Mouse (Mus musculus) CH12.LX (cell line): ENCODE measurements at regions not wholly inside any gene's neighbourhood (a gene's known extent, or its start where the extent isn't known, plus 50 kb on each side); places are given as distances from the start of the nearest gene placed in this dataset.

ENCODE experiments used
- DNase-seq: peaks from one replicate; pipeline ENCODE4 v3.0.0-alpha.2; 2013; ENCODE audit errors: extremely low read depth
- H3K27ac ChIP-seq: 2 replicates; pipeline ENCODE4 v1.5.1; 2012; ENCODE audit warnings: low read depth, mild to moderate bottlenecking, control low read depth, moderate library complexity; ENCODE audit not compliant: insufficient read depth
- H3K27me3 ChIP-seq: replicated peaks from 2 replicates; pipeline ENCODE3; 2012; ENCODE audit warnings: inconsistent platforms
- H3K36me3 ChIP-seq, 2 experiments: replicated peaks in 1 of 2; 2 replicates each; pipeline versions ENCODE3 to v1.6.1; 2012; ENCODE audit warnings: inconsistent platforms in 1 of 2, low read length in 1 of 2, mild to moderate bottlenecking in 1 of 2, mixed read lengths in 1 of 2, moderate library complexity in 1 of 2; ENCODE audit not compliant: control insufficient read depth in 1 of 2, insufficient read depth in 1 of 2
- H3K4me1 ChIP-seq, 2 experiments: 2 replicates each; pipeline ENCODE4 v1.6.1; 2012; ENCODE audit warnings: inconsistent platforms in 1 of 2, moderate library complexity in 1 of 2; ENCODE audit not compliant: insufficient read depth in 2 of 2, control insufficient read depth in 1 of 2
- H3K4me2 ChIP-seq: 2 replicates; pipeline ENCODE4 v1.6.1; 2012; ENCODE audit warnings: low read depth, mild to moderate bottlenecking, control low read depth; ENCODE audit not compliant: poor library complexity, insufficient read depth, severe bottlenecking
- H3K4me3 ChIP-seq, 3 experiments: fragments of 150-350 bp in 1 of 3; sonication (generic) in 1 of 3; replicated peaks in 1 of 3; 2 replicates each; pipeline versions ENCODE3 to v1.5.1; 2011 to 2012; ENCODE audit warnings: low read depth in 2 of 3, low read length in 2 of 3, mild to moderate bottlenecking in 2 of 3, moderate library complexity in 2 of 3, control low read depth in 1 of 3, improper control_type of control experiment in 1 of 3, inconsistent platforms in 1 of 3, mixed read lengths in 1 of 3; ENCODE audit not compliant: poor library complexity in 1 of 3
- H3K79me2 ChIP-seq: replicated peaks from 2 replicates; pipeline ENCODE4 v1.6.1; 2012; ENCODE audit warnings: mild to moderate bottlenecking, moderate library complexity; ENCODE audit not compliant: control insufficient read depth, poor library complexity, insufficient read depth, severe bottlenecking; ENCODE audit errors: extremely low read depth
- H3K9ac ChIP-seq: 2 replicates; pipeline ENCODE4 v1.6.1; 2012; ENCODE audit warnings: low read depth, mild to moderate bottlenecking, control low read depth, moderate library complexity; ENCODE audit not compliant: insufficient read depth
- H3K9me3 ChIP-seq: replicated peaks from 2 replicates; pipeline ENCODE3; 2012; ENCODE audit warnings: low read length, inconsistent platforms, mixed read lengths
- BHLHE40 ChIP-seq: IDR thresholded peaks from 2 replicates; pipeline ENCODE4 v1.6.1; 2011; ENCODE audit warnings: mild to moderate bottlenecking, low read depth, low read length, improper control_type of control experiment
- E2F4 ChIP-seq: IDR thresholded peaks from 2 replicates; pipeline ENCODE4 v1.6.1; 2011; ENCODE audit warnings: low read depth, low read length, improper control_type of control experiment; ENCODE audit not compliant: insufficient replicate concordance
- ELF1 ChIP-seq: IDR thresholded peaks from 2 replicates; pipeline ENCODE4 v1.6.1; 2014; ENCODE audit warnings: low read depth, mild to moderate bottlenecking, inconsistent platforms, low read length, improper control_type of control experiment
- EP300 ChIP-seq: IDR thresholded peaks from 2 replicates; pipeline ENCODE4 v1.6.1; 2011; ENCODE audit warnings: low read length, improper control_type of control experiment
- GABPA ChIP-seq: IDR thresholded peaks from 2 replicates; pipeline ENCODE4 v1.6.1; 2012; ENCODE audit warnings: low read depth, low read length, improper control_type of control experiment, inconsistent platforms; ENCODE audit not compliant: insufficient replicate concordance
- HCFC1 ChIP-seq: IDR thresholded peaks from 2 replicates; pipeline ENCODE4 v1.6.1; 2012; ENCODE audit warnings: low read depth, mild to moderate bottlenecking, inconsistent platforms, low read length, improper control_type of control experiment
- IRF4 ChIP-seq: IDR thresholded peaks from 2 replicates; pipeline ENCODE4 v1.6.1; 2014; ENCODE audit warnings: low read depth, mild to moderate bottlenecking, inconsistent platforms, low read length, improper control_type of control experiment
- JUN ChIP-seq: IDR thresholded peaks from 2 replicates; pipeline ENCODE4 v1.6.1; 2011; ENCODE audit warnings: low read depth, mild to moderate bottlenecking, low read length, improper control_type of control experiment, moderate library complexity; ENCODE audit not compliant: insufficient read depth
- MAZ ChIP-seq: IDR thresholded peaks from 2 replicates; pipeline ENCODE4 v1.6.1; 2012; ENCODE audit warnings: low read depth, mild to moderate bottlenecking, inconsistent platforms, low read length, improper control_type of control experiment, moderate library complexity
- MXI1 ChIP-seq: IDR thresholded peaks from 2 replicates; pipeline ENCODE4 v1.6.1; 2011; ENCODE audit warnings: mild to moderate bottlenecking, low read depth, low read length, improper control_type of control experiment
- NELFE ChIP-seq: IDR thresholded peaks from 2 replicates; pipeline ENCODE4 v1.6.1; 2011; ENCODE audit warnings: low read depth, low read length, improper control_type of control experiment
- POLR2A ChIP-seq: IDR thresholded peaks from 2 replicates; pipeline ENCODE4 v1.6.1; 2011; ENCODE audit warnings: low read depth, mild to moderate bottlenecking, improper control_type of control experiment, low read length
- POLR2AphosphoS2 ChIP-seq: IDR thresholded peaks from 2 replicates; pipeline ENCODE4 v1.6.1; 2011; ENCODE audit warnings: low read depth, low read length, improper control_type of control experiment
- RAD21 ChIP-seq: IDR thresholded peaks from 2 replicates; pipeline ENCODE4 v1.6.1; 2011; ENCODE audit warnings: low read depth, mild to moderate bottlenecking, low read length, improper control_type of control experiment, moderate library complexity
- RCOR1 ChIP-seq: conservative IDR thresholded peaks from 2 replicates; pipeline ENCODE4 v1.6.1; 2012; ENCODE audit warnings: low read depth, mild to moderate bottlenecking, inconsistent platforms, low read length, improper control_type of control experiment
- SIN3A ChIP-seq: IDR thresholded peaks from 2 replicates; pipeline ENCODE4 v1.6.1; 2012; ENCODE audit warnings: low read length, improper control_type of control experiment, inconsistent platforms
- SMC3 ChIP-seq: IDR thresholded peaks from 2 replicates; pipeline ENCODE4 v1.6.1; 2011; ENCODE audit warnings: low read depth, low read length, improper control_type of control experiment
- TBP ChIP-seq: conservative IDR thresholded peaks from 2 replicates; pipeline ENCODE4 v1.6.1; 2011; ENCODE audit warnings: low read depth, low read length, improper control_type of control experiment
- USF2 ChIP-seq: conservative IDR thresholded peaks from 2 replicates; pipeline ENCODE4 v1.6.1; 2011; ENCODE audit warnings: low read depth, low read length, improper control_type of control experiment
- ZKSCAN1 ChIP-seq: IDR thresholded peaks from 2 replicates; pipeline ENCODE4 v1.6.1; 2012; ENCODE audit warnings: low read depth, inconsistent platforms, low read length, improper control_type of control experiment, borderline replicate concordance
- dilution Hi-C: fragments of 300-500 bp; cut with MboI; formaldehyde crosslinking; loops from 2 replicates; pipeline ENCODE4 v1.14.3; 2020; ENCODE audit warnings: low sequenced_read_pairs; ENCODE audit not compliant: extremely low pct_unique_long_range_greater_than_20kb, extremely low pct_ligation_motif_present
- in situ Hi-C: fragments of 300-500 bp; cut with MboI; formaldehyde crosslinking; loops from 3 replicates; pipeline ENCODE4 v1.14.3; 2019; ENCODE audit warnings: low sequenced_read_pairs, low pct_ligation_motif_present, low pct_unique_long_range_greater_than_20kb, mixed read lengths

- Histone ChIP-seq H3K27ac (no peak overlapping the region), H3K4me1 (no peaks in the 10 kb centered on the region), H3K9me3 (peaks cover 22% of the 10 kb centered on the region), H3K9ac (no peak overlapping the region), H3K27me3 (no peaks in the 10 kb centered on the region), H3K79me2 (no peaks in the 10 kb centered on the region), H3K36me3 (no peaks in the 10 kb centered on the region), H3K4me3 (no peak overlapping the region), H3K4me2 (no peak overlapping the region)
- dilution Hi-C loops = no loop called here
- no peak for DNase-seq
- in situ Hi-C loops = no loop called here
- TF ChIP-seq ZKSCAN1 (no peak), BHLHE40 (no peak)
Observed at GRCm38 (mm10) chr4:67547957-67548356, 720.6 kb downstream of the Tlr4 start.

- no peak overlapping the region for H3K9ac ChIP-seq
- no peak overlapping the region for H3K27ac ChIP-seq
- peaks cover 22% of the 10 kb centered on the region for H3K9me3 ChIP-seq
- H3K79me2 ChIP-seq = no peaks in the 10 kb centered on the region
- no peaks in the 10 kb centered on the region for H3K27me3 ChIP-seq
- DNase-seq = no peak
- in situ Hi-C loops (no loop called here), dilution Hi-C loops (no loop called here)
- TF ChIP-seq RCOR1 (no peak), NELFE (no peak), POLR2A (no peak), E2F4 (no peak), MXI1 (no peak), MAZ (no peak)
- no peaks in the 10 kb centered on the region for H3K36me3 ChIP-seq
- no peak overlapping the region for H3K4me3 ChIP-seq
- H3K4me2 ChIP-seq = no peak overlapping the region
- H3K4me1 ChIP-seq = no peaks in the 10 kb centered on the region
Observed at GRCm38 (mm10) chr4:67553511-67553910, 726.1 kb downstream of the Tlr4 start.

GRCm38 (mm10) chr4:67574816-67575215, 747.4 kb downstream of the Tlr4 start:
- Histone ChIP-seq H3K27ac (no peak overlapping the region), H3K27me3 (no peaks in the 10 kb centered on the region), H3K4me3 (no peak overlapping the region), H3K4me2 (no peak overlapping the region), H3K4me1 (no peaks in the 10 kb centered on the region), H3K9me3 (peaks cover 17% of the 10 kb centered on the region), H3K9ac (no peak overlapping the region), H3K79me2 (no peaks in the 10 kb centered on the region), H3K36me3 (no peaks in the 10 kb centered on the region)
- DNase-seq = no peak
- dilution Hi-C loops = no loop called here
- TF ChIP-seq GABPA = no peak
- TF ChIP-seq SMC3 = no peak
- no peak for TF ChIP-seq E2F4
- TF ChIP-seq MXI1 = no peak
- TF ChIP-seq POLR2AphosphoS2 = no peak
- no peak for TF ChIP-seq RAD21
- TF ChIP-seq JUN = no peak
- no peak for TF ChIP-seq USF2
- TF ChIP-seq IRF4 = no peak
- TF ChIP-seq SIN3A = no peak
- TF ChIP-seq TBP = no peak
- TF ChIP-seq EP300 = no peak
- TF ChIP-seq ELF1 = no peak
- no peak for TF ChIP-seq POLR2A
- TF ChIP-seq HCFC1 = no peak
- in situ Hi-C loops = no loop called here
